Mouse (Mus musculus): ENCODE data around the gene Tln2. TPM values are rescaled to one million over a fixed set of nuclear protein-coding genes. Genes with fewer than 3 reads are reported as not detected.

Gene Tln2
- polyA plus RNA-seq, 1 experiment from 2014 or later: 24.0 TPM

GRCm38 (mm10) chr9:67534420-67534819 lies 25.1 kb downstream of the Tln2 start:
- Histone ChIP-seq H3K4me3 (ENCODE audit: low read length) (no peak overlapping the region), H3K9me3 (ENCODE audit: control insufficient read depth, low read length) (no peaks in the 10 kb centered on the region), H3K4me1 (ENCODE audit: control insufficient read depth, insufficient read depth, low read length) (peaks cover 13% of the 10 kb centered on the region), H3K27me3 (ENCODE audit: control insufficient read depth, insufficient read depth, low read length) (no peaks in the 10 kb centered on the region), H3K27ac (ENCODE audit: low read depth, low read length) (no peak overlapping the region), H3K4me2 (replicated peaks; ENCODE audit: low read depth, low read length) (no peak overlapping the region), H3K9ac (ENCODE audit: low read depth, low read length) (no peak overlapping the region), H3K36me3 (ENCODE audit: control insufficient read depth, insufficient read depth, low read length) (no peaks in the 10 kb centered on the region)
- WGBS: 70% methylated on average over 7 of the region's 7 CpGs
- ATAC-seq (ENCODE audit: low FRiP score, low TSS enrichment): no peak

GRCm38 (mm10) chr9:67533260-67533659 lies 26.2 kb downstream of the Tln2 start:
- Histone ChIP-seq H3K9ac (ENCODE audit: low read depth, low read length) (no peak overlapping the region), H3K36me3 (ENCODE audit: control insufficient read depth, insufficient read depth, low read length) (no peaks in the 10 kb centered on the region), H3K4me3 (ENCODE audit: low read length) (no peak overlapping the region), H3K27me3 (ENCODE audit: control insufficient read depth, insufficient read depth, low read length) (no peaks in the 10 kb centered on the region), H3K27ac (ENCODE audit: low read depth, low read length) (no peak overlapping the region), H3K4me2 (replicated peaks; ENCODE audit: low read depth, low read length) (no peak overlapping the region), H3K4me1 (ENCODE audit: control insufficient read depth, insufficient read depth, low read length) (peaks cover 13% of the 10 kb centered on the region), H3K9me3 (ENCODE audit: control insufficient read depth, low read length) (no peaks in the 10 kb centered on the region)
- ATAC-seq (ENCODE audit: low FRiP score, low TSS enrichment): no peak
- WGBS: 25% methylated on average over 5 of the region's 5 CpGs

- Histone ChIP-seq H3K36me3 (ENCODE audit: control insufficient read depth, insufficient read depth, low read length) (no peaks in the 10 kb centered on the region), H3K9me3 (ENCODE audit: control insufficient read depth, low read length) (no peaks in the 10 kb centered on the region), H3K4me2 (replicated peaks; ENCODE audit: low read depth, low read length) (no peak overlapping the region), H3K9ac (ENCODE audit: low read depth, low read length) (no peak overlapping the region), H3K4me1 (ENCODE audit: control insufficient read depth, insufficient read depth, low read length) (peaks cover 13% of the 10 kb centered on the region), H3K27me3 (ENCODE audit: control insufficient read depth, insufficient read depth, low read length) (no peaks in the 10 kb centered on the region), H3K4me3 (ENCODE audit: low read length) (no peak overlapping the region), H3K27ac (ENCODE audit: low read depth, low read length) (no peak overlapping the region)
- WGBS: 61% methylated on average over 1 of the region's 1 CpGs
- ATAC-seq (ENCODE audit: low FRiP score, low TSS enrichment): no peak
These were observed 26.9 kb downstream of the Tln2 start for GRCm38 (mm10) chr9:67532631-67533030.

GRCm38 (mm10) chr9:67529600-67529999 lies 29.9 kb downstream of the Tln2 start:
- no peak for ATAC-seq (ENCODE audit: low FRiP score, low TSS enrichment)
- Histone ChIP-seq H3K27me3 (ENCODE audit: control insufficient read depth, insufficient read depth, low read length) (no peaks in the 10 kb centered on the region), H3K9ac (ENCODE audit: low read depth, low read length) (no peak overlapping the region), H3K27ac (ENCODE audit: low read depth, low read length) (no peak overlapping the region), H3K4me1 (ENCODE audit: control insufficient read depth, insufficient read depth, low read length) (peaks cover 13% of the 10 kb centered on the region), H3K9me3 (ENCODE audit: control insufficient read depth, low read length) (no peaks in the 10 kb centered on the region), H3K4me2 (replicated peaks; ENCODE audit: low read depth, low read length) (no peak overlapping the region), H3K4me3 (ENCODE audit: low read length) (no peak overlapping the region), H3K36me3 (ENCODE audit: control insufficient read depth, insufficient read depth, low read length) (no peaks in the 10 kb centered on the region)
- WGBS: 54% methylated on average over 5 of the region's 5 CpGs

- H3K36me3 ChIP-seq (ENCODE audit: control insufficient read depth, insufficient read depth, low read length): no peaks in the 10 kb centered on the region
- H3K27ac ChIP-seq (ENCODE audit: low read depth, low read length): no peak overlapping the region
- no peak overlapping the region for H3K9ac ChIP-seq (ENCODE audit: low read depth, low read length)
- no peaks in the 10 kb centered on the region for H3K27me3 ChIP-seq (ENCODE audit: control insufficient read depth, insufficient read depth, low read length)
- H3K9me3 ChIP-seq (ENCODE audit: control insufficient read depth, low read length): no peaks in the 10 kb centered on the region
- 86% methylated on average over 2 of the region's 2 CpGs for WGBS
- no peak overlapping the region for H3K4me2 ChIP-seq (replicated peaks; ENCODE audit: low read depth, low read length)
- ATAC-seq (ENCODE audit: low FRiP score, low TSS enrichment): no peak
- H3K4me1 ChIP-seq (ENCODE audit: control insufficient read depth, insufficient read depth, low read length): peaks cover 6% of the 10 kb centered on the region
- H3K4me3 ChIP-seq (ENCODE audit: low read length): no peak overlapping the region
These were observed 31.8 kb downstream of the Tln2 start for GRCm38 (mm10) chr9:67527726-67528125.

GRCm38 (mm10) chr9:67521736-67522135 lies 37.8 kb downstream of the Tln2 start:
- ATAC-seq (ENCODE audit: low FRiP score, low TSS enrichment): no peak
- Histone ChIP-seq H3K27ac (ENCODE audit: low read depth, low read length) (no peak overlapping the region), H3K4me2 (replicated peaks; ENCODE audit: low read depth, low read length) (no peak overlapping the region), H3K9me3 (ENCODE audit: control insufficient read depth, low read length) (no peaks in the 10 kb centered on the region), H3K4me3 (ENCODE audit: low read length) (no peak overlapping the region), H3K36me3 (ENCODE audit: control insufficient read depth, insufficient read depth, low read length) (no peaks in the 10 kb centered on the region), H3K4me1 (ENCODE audit: control insufficient read depth, insufficient read depth, low read length) (peaks cover 5% of the 10 kb centered on the region), H3K9ac (ENCODE audit: low read depth, low read length) (no peak overlapping the region), H3K27me3 (ENCODE audit: control insufficient read depth, insufficient read depth, low read length) (no peaks in the 10 kb centered on the region)
- WGBS: 67% methylated on average over 4 of the region's 4 CpGs

- Histone ChIP-seq H3K9me3 (ENCODE audit: control insufficient read depth, low read length) (peaks cover 4% of the 10 kb centered on the region; the same call in 1 of the 2 replicates), H3K9ac (ENCODE audit: low read depth, low read length) (no peak overlapping the region), H3K4me3 (ENCODE audit: low read length) (no peak overlapping the region), H3K4me2 (replicated peaks; ENCODE audit: low read depth, low read length) (no peak overlapping the region), H3K27me3 (ENCODE audit: control insufficient read depth, insufficient read depth, low read length) (no peaks in the 10 kb centered on the region), H3K4me1 (ENCODE audit: control insufficient read depth, insufficient read depth, low read length) (peaks cover 8% of the 10 kb centered on the region; the same call in 1 of the 2 replicates), H3K36me3 (ENCODE audit: control insufficient read depth, insufficient read depth, low read length) (no peaks in the 10 kb centered on the region), H3K27ac (ENCODE audit: low read depth, low read length) (no peak overlapping the region)
- ATAC-seq (ENCODE audit: low FRiP score, low TSS enrichment): no peak
- WGBS: 42% methylated on average over 3 of the region's 3 CpGs
These were observed 50.0 kb downstream of the Tln2 start for GRCm38 (mm10) chr9:67509510-67509909.

- no peak overlapping the region for H3K27ac ChIP-seq (ENCODE audit: low read depth, low read length)
- H3K4me1 ChIP-seq (ENCODE audit: control insufficient read depth, insufficient read depth, low read length): no peaks in the 10 kb centered on the region
- 77% methylated on average over 8 of the region's 8 CpGs for whole genome bisulfite sequencing
- no peaks in the 10 kb centered on the region for H3K36me3 ChIP-seq (ENCODE audit: control insufficient read depth, insufficient read depth, low read length)
- H3K4me3 ChIP-seq (ENCODE audit: low read length): no peak overlapping the region
- no peaks in the 10 kb centered on the region for H3K9me3 ChIP-seq (ENCODE audit: control insufficient read depth, low read length)
- no peak for ATAC-seq (ENCODE audit: low FRiP score, low TSS enrichment)
- no peak overlapping the region for H3K9ac ChIP-seq (ENCODE audit: low read depth, low read length)
- no peaks in the 10 kb centered on the region for H3K27me3 ChIP-seq (ENCODE audit: control insufficient read depth, insufficient read depth, low read length)
- H3K4me2 ChIP-seq (replicated peaks; ENCODE audit: low read depth, low read length): no peak overlapping the region
These were observed 54.7 kb downstream of the Tln2 start for GRCm38 (mm10) chr9:67504669-67505260.

- Histone ChIP-seq H3K9ac (ENCODE audit: low read depth, low read length) (no peak overlapping the region), H3K36me3 (ENCODE audit: control insufficient read depth, insufficient read depth, low read length) (no peaks in the 10 kb centered on the region), H3K27me3 (ENCODE audit: control insufficient read depth, insufficient read depth, low read length) (no peaks in the 10 kb centered on the region), H3K9me3 (ENCODE audit: control insufficient read depth, low read length) (no peaks in the 10 kb centered on the region), H3K4me2 (replicated peaks; ENCODE audit: low read depth, low read length) (no peak overlapping the region), H3K4me3 (ENCODE audit: low read length) (no peak overlapping the region), H3K27ac (ENCODE audit: low read depth, low read length) (no peak overlapping the region), H3K4me1 (ENCODE audit: control insufficient read depth, insufficient read depth, low read length) (peaks cover 8% of the 10 kb centered on the region)
- 79% methylated on average over 1 of the region's 1 CpGs for WGBS
- ATAC-seq (ENCODE audit: low FRiP score, low TSS enrichment): no peak
These were observed 57.7 kb downstream of the Tln2 start for GRCm38 (mm10) chr9:67501801-67502200.
